Mouse (Mus musculus) heart, postnatal 14 days (tissue): ENCODE measurements at regions not wholly inside any gene's neighbourhood (a gene's known extent, or its start where the extent isn't known, plus 50 kb on each side); places are given as distances from the start of the nearest gene placed in this dataset.

Experiments
- DNase-seq, 2 experiments: peaks; one replicate each; pipeline ENCODE4 v3.0.0; 2021 to 2022
- intact Hi-C: fragments of 180-260 bp; cut with DNase I; formaldehyde crosslinking; loops from one replicate; pipeline ENCODE4 v1.15.1; 2025

- intact Hi-C loops: no loop called here
- DNase-seq: no peak
Observed at GRCm38 (mm10) chr15:5414401-5414800, 170.4 kb upstream of the Ptger4 start.

- intact Hi-C loops: no loop called here
- DNase-seq: no peak
Observed at GRCm38 (mm10) chr15:5416031-5416430, 172.0 kb upstream of the Ptger4 start.

DNA sequence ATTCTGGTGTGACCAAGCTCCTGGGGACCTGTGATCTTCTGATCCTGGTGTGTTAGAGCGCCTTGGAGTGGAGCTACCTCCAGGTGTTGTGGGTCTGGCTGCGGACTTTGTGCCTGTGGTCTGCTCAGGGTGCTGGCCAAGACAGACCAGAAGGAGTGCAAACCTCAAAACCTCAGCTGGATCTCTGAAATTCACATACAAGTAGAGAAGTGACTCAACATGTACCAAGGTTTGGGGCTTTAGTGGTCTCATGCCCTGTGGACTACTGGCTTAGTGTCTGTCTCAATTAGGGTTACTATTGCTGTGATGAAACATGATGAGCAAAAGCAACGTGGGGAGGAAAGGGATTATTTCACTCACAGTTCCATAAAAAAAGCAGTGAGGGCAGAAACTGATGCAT, 182.7 kb upstream of the Ptger4 start:
- DNase-seq: no peak
- intact Hi-C loops: no loop called here

DNA sequence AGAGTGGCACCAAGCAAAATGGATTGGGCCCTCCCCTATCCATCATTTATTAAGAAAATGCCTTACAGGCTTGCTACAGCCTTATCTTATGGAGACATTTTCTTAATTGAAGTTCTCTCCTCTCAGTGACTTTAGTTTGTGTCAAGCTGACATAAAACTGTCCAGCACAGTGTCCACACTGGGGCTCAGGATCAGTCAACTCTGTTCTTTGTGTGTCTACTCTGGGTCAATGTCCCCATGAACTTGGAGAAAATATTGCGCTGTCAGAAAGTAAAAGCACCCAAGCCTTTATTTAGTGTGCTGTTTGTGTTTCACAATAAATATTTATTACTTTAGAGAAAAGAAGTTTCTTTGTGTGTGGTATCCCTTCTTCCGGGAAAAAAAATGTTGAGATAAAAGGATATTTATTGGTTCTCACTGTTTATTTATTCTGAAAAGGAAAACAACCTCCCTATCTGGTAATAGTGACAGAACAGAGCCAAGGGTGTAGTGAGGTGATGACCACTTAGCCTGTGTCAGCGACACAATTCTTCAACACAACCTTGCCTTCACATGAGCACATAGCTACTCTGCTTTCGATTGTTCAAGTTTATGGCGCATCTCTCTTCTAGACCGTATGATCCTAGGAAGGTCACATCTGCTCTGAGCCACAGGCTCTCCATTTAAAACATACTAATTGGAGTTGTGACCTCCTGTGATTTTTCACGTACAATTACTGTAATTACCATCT, 183.5 kb upstream of the Ptger4 start:
- intact Hi-C loops: no loop called here
- no peak for DNase-seq

DNA sequence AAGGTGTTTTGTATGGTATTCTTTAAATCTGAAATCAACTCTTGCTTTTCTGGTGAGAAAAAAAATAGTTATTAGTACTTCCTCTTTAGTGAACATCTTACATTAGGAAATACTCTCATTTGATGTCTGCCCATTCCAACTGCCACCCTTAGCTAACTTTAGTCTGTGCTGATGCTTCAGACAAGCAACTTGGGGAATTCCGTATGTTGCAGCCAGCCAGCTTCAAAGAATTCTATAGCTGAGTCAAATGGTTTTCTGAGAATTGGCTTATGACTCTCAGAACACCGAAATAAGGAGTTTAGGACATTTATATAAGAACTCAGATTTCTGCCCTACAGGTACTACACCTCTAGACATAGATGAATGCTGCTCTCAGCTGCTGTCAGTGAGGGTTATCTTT, 188.0 kb upstream of the Ptger4 start:
- intact Hi-C loops: no loop called here
- no peak for DNase-seq

GRCm38 (mm10) chr15:5437020-5437419, 193.0 kb upstream of the Ptger4 start:
- DNase-seq: no peak
- intact Hi-C loops: no loop called here

DNA sequence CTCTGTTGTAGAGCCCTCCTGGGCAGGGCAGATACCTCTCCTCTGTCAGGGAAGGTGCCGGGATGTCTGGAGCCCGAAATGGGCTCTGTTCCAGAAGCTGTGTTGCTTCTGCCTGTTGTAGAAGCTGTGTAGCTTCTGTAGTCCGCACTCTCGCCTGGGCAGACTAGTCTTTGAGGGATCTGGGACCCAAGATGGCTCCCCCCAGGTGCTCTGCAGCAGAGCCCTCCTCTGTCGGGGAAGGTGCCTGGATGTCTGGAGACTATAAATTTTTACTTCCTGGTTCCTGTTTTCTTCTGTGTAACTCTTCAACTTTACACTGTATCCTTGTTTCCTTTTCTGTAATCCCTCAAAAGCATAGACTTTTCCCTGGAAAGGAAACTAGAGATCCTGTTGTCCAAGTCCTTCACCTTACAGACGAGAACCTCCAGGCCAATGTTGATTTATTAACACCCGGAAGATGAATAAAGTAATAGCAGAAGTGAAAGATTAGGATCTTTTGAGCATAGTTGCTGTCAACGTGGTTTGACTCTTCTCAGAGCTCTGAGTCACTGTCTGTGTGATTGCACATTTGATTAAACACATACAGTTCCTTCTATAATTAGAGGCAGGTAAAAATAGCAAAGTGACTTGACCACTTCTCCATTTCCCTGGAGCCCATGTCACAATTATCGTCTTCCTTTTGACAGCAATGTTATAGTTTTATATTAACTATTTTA, 202.2 kb upstream of the Ptger4 start:
- intact Hi-C loops: no loop called here
- DNase-seq: no peak

- no peak for DNase-seq
- intact Hi-C loops: no loop called here
Observed at GRCm38 (mm10) chr15:5446756-5447314, 202.8 kb upstream of the Ptger4 start.

- intact Hi-C loops: no loop called here
- DNase-seq: no peak
Observed at GRCm38 (mm10) chr15:5447707-5448496, 203.9 kb upstream of the Ptger4 start.

DNA sequence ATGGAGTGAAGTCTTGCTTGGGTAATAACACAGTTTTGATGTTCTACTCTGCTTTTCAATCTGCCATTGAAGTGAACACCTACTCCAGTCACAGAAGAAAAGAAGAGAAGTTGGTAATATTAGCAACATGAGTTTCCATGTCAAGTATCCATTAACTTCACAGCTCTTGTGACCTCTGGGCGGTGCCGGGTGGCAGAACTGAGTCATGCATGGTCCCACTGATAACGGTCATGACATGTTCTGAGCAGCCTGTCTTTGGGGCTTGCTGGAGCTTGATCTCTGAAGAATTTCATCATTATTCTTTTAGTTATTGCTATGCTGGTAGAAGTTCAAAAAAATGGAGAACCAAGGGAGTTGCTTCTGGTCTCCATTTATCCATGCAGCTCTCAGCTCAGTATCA, 215.1 kb upstream of the Ptger4 start:
- DNase-seq: no peak
- intact Hi-C loops: no loop called here

GRCm38 (mm10) chr15:5459580-5459979, 215.6 kb upstream of the Ptger4 start:
- DNase-seq: no peak
- intact Hi-C loops: no loop called here

DNA sequence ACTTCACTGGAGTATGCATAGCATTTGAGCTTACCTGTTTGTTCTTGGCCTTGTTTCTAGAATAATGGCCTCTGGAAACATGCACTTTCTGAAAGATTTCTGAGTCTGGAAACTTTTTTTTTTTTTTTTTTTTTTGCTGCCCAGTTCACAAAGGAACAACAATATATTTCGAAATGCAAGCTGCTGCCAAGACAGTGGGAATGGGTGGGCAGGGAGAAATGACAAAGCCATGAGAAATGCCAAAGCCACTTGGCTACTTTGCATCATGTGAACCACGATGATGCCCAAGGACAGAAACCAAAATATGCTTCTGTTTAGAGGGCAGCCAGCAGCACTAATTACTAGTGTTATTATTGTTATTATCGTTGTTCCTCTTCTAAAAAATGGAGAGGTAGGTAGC, 218.7 kb upstream of the Ptger4 start:
- intact Hi-C loops: no loop called here
- no peak for DNase-seq

GRCm38 (mm10) chr15:5464732-5465131, 220.7 kb upstream of the Ptger4 start:
- no peak for DNase-seq
- intact Hi-C loops: no loop called here

DNA sequence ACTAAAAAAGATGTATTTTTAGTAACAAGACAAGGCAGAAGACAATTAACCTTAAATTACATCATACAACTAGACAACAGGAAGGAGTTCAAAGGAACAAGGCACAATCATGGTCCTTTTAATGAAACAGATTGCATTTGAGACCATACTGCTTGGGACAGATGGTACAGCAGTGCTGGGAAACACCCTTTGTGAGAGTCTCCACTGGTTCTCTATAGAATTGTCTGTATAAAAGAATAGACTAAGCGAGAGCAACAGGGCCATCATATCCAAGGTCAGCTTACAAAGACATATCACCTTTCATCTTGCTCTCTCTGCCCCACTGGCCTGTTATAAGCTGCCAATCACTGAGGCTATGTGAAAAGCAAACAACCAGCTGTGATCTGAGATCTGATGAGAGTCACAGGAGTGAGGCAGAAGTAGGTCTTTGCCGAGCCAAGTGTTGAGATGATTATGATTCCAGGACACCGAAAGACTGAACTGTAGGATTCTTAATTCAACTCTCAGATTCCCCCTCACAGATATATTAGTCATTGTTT, 224.6 kb upstream of the Ptger4 start:
- no peak for DNase-seq
- intact Hi-C loops: no loop called here

GRCm38 (mm10) chr15:5475389-5475995, 231.5 kb upstream of the Ptger4 start:
- intact Hi-C loops: no loop called here

DNA sequence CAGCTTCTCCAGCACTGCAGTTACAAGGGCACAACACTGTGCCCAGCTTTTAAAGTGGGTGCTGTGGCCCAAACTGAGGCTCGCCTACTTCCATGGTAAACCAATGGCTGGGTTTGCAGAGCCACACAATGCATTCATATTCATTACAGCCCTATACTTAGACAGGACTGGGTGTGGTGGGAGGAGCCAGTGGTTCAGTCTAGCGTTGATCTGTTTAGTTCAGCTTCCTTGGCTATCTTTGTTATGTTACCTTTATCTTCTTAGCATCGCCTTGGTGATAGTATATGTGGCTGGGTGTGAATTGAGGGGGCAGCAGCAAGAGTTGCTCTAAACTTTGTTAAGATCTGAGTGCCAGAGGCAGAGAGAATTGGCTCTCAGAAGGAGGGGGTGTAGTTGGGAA, 249.3 kb upstream of the Ptger4 start:
- intact Hi-C loops: no loop called here
- no peak for DNase-seq

More at GRCm38 (mm10) chr15:5475389-5475995, 231.5 kb upstream of the Ptger4 start:
- DNase-seq: no peak

DNA sequence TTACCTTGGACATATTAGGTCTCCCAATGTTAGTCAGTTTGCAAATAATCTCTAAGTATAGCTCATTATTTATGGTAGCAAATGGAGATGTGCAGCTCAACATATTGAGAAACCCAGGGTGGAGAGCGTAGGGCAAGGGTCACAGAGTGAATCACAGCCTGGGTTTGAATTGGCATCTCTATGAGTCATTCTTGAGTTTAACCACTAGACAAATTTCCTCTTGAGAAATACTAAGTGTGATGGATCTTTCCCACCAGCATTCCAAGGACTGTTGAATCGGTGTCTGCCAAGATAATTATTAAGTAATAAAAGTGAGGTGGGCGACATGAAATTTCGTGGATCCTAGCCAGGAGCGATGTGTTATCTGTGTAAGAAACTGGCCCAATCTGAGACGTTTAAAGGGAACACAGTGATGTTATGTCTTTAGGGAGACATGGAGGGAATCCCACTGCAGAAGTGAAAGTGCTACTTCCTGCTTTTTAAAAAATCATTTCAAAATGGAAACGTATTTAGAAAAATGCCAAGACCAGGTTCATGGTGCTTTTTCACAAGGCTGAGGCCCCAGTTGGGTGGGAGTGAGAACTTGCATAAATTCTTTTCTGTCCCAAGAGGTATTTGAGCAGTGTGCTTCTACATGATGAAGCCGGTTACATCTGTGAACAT, 251.3 kb upstream of the Ptger4 start:
- no peak for DNase-seq
- intact Hi-C loops: no loop called here

- intact Hi-C loops: no loop called here
Observed at GRCm38 (mm10) chr15:5495954-5496353, 252.0 kb upstream of the Ptger4 start.

GRCm38 (mm10) chr15:5504502-5504901, 260.5 kb upstream of the Ptger4 start:
- intact Hi-C loops: no loop called here
- no peak for DNase-seq

More at GRCm38 (mm10) chr15:5495954-5496353, 252.0 kb upstream of the Ptger4 start:
- no peak for DNase-seq
